Mouse (Mus musculus) left cerebral cortex, postnatal 4 days (tissue): Measurements from ENCODE around the gene 1700030J22Rik. TPM values are rescaled to one million over a fixed set of nuclear protein-coding genes. Genes with fewer than 3 reads are reported as not detected.

Experiments
- DNase-seq: peaks from one replicate; pipeline ENCODE4 v3.0.0-alpha.2; 2022
- intact Hi-C: fragments of 180-260 bp; cut with DNase I; formaldehyde crosslinking; loops from one replicate; pipeline ENCODE4 v1.15.1; 2025
- total RNA-seq, 2 experiments: library from RNA; stranded (reverse); gene quantifications; 2 replicates each; pipeline ENCODE4 v1.2.3; 2021

Gene 1700030J22Rik
- total RNA-seq, 2 experiments from 2014 or later = 11.9 to 13.3 TPM

DNA sequence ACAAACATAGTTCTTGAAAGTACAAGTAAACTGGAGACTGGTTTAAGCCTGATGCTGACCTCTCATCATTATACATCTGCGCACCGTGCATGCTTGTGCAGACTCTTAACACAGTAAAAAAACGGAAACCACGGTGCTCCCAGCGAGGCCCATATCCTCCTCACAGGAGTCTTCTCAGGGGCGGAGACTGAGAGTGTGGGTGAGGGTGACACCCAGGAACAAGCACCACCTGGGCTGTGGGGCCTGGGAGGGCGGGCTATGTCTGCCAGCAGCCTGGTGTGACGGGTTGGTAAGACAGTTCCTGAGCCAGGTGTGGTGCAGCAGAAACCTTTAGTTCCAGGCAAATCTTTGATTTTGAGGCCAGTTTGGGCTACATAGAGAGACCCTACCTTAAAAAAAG lies 26.3 kb downstream of the 1700030J22Rik start:
- no peak for DNase-seq
- intact Hi-C loops = no loop called here

- DNase-seq = no peak
- intact Hi-C loops = no loop called here
Measured at GRCm38 (mm10) chr8:116951778-116952177, 27.0 kb downstream of the 1700030J22Rik start.

DNA sequence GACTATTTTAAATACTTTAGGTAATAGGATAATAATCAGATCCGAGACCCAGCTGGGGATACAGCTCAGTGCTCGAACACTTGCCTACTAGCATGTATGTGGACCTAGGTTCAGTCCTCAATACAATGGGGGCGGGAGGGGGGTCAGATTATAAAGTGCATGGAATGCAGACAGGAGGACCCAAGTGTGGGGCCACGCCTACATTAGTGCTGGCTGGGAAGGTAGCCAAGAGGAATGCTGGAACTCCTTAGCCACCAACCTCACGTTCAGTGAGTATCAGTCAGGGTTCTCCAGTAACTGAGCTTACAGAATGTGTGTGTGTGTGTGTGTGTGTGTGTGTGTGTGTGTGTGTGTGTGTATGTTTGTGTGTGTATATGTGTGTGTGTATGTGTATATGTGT lies 27.4 kb downstream of the 1700030J22Rik start:
- no peak for DNase-seq
- intact Hi-C loops = no loop called here

DNA sequence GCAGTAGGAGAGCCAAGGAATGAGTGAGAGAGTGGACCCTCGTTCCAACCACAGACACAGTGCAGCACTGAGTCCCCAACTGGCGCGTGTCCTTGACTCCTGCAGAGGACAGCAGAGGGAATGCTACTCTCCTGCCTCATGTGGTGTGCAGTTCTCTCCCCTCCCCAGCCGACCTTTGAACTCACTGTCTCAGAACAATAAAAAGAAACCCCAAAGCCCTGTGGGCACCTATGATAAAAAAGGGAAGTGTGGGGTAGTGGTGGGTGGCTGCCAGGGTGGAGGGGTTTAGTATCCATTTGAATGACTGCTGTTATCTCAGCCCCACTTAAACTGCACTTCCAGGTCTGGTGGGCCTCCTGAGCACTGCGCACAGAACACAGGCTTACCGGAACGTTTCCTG lies 31.2 kb downstream of the 1700030J22Rik start:
- intact Hi-C loops = no loop called here
- no peak for DNase-seq

DNA sequence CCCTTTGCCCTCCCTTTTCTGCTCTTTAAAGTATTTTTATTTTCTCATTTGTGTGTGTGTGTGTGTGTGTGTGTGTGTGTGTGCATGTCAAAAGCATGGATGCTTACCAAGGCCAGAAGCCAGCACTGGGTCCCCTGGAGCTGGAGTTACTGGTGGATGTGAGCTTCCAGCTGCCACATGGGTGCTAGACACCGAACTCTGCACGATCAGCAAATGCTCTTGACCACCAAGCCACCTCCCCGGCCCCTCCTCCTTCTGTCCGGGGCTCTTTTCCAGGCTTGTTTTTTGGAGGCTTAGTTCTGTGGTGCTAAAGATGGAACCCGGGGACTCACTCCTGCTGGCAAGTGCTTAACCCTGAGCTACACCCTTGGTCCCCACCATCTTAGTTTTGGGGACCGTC lies 31.9 kb downstream of the 1700030J22Rik start:
- intact Hi-C loops = no loop called here
- DNase-seq = no peak

DNA sequence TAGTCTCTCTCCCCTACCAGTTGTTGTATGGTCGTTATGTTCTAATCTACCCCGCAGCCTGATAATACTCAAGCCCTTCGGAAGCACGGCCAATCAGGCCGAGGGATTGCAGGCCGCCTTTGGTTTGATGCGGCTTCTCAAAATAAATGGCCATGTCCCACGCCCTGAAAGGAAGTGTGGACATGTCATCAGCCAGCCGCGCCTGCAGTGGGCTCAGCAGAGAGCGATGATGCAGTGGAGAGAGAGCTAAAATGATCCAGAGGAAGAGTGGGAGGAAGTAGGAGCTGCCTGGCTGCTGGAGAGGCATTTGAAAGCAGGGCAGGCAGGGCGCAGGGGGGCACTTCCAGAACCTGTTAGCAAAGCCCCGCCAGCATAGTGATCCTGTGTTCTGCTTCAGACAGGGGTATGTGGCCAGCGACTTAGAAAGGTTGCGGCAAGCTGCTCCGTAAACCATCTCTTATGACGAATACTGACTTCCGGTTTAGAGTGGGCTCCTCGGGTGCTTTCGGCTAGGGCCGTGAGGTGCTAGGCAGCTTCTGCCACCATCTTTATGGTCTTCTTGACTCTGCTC lies 32.4 kb downstream of the 1700030J22Rik start:
- DNase-seq = no peak
- intact Hi-C loops = no loop called here

DNA sequence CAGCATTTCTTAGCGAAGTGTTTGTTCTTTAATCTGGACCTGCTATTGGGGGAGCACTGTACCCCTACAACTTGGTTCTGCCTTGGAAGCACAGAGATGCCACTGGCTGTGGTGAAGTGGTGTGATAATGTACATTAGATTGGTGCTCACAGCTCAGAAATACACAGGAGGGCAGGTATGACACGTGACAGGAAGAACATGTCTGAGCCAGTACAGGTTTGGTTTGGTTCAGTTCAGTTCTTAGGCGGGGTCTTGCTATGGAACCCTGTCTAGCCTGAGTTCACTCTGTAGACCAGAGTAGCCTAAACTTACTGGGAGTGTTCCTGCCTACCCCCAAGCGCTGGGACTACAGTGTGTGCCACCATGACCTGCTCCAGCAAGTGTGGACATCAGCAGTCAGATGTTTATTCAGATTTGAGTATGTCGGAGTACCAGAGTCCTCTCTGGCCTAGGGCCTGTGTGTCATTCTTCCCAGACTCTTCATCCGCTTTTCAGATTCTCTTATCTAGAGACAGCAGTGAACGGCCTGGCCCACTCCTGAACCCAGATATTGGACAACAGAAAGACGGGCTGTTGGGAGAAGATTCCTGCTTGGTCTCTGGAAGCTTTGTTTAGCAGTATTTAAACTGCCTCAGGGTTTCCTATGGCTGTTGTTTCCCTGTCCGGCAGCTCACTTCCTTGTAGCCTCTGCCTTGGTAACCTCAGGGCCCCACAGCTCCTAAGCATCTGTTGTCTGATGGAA lies 33.4 kb downstream of the 1700030J22Rik start:
- DNase-seq = no peak
- intact Hi-C loops = no loop called here

GRCm38 (mm10) chr8:116944385-116944696 lies 34.4 kb downstream of the 1700030J22Rik start:
- DNase-seq = no peak
- intact Hi-C loops = no loop called here

- peak; percentile 20 for DNase-seq
- intact Hi-C loops = no loop called here
Measured at GRCm38 (mm10) chr8:116943555-116944384, 35.0 kb downstream of the 1700030J22Rik start.

- intact Hi-C loops = no loop called here
- peak; percentile 92 for DNase-seq
Measured at GRCm38 (mm10) chr8:116943161-116943554, 35.6 kb downstream of the 1700030J22Rik start, which contains the start of gene Atmin. Gene Atmin, plus strand, starts transcription at chr8:116943393.

- DNase-seq = no peak
- intact Hi-C loops = no loop called here
Measured at GRCm38 (mm10) chr8:116942284-116943058, 36.3 kb downstream of the 1700030J22Rik start.

GRCm38 (mm10) chr8:116935506-116935905 lies 43.3 kb downstream of the 1700030J22Rik start:
- intact Hi-C loops = no loop called here
- no peak for DNase-seq

DNA sequence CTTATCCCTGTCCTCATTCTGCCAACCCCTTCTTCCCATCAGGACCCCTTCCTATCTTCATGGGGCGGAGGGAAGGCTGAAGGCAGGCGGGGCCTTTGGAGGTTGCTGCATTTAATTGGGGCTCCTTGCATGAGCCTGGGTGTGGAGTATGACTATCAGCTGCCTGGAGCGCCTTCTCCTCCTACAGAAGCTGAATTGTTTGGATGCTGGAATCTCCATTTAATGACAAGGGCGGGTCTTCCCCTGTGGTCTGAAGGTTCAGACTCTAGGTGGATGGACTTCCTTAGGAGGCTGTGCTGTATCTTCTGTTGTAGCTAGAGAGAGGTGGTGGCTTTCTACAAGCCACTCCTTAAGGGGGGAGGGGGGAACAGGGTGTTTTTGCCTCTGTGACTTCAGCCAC lies 43.8 kb downstream of the 1700030J22Rik start:
- intact Hi-C loops = no loop called here
- no peak for DNase-seq

- DNase-seq = no peak
- intact Hi-C loops = no loop called here
Measured at GRCm38 (mm10) chr8:116928588-116928987, 50.2 kb downstream of the 1700030J22Rik start.

- intact Hi-C loops = no loop called here
- DNase-seq = peak; percentile 41
Measured at GRCm38 (mm10) chr8:116927880-116928279, 50.9 kb downstream of the 1700030J22Rik start.

DNA sequence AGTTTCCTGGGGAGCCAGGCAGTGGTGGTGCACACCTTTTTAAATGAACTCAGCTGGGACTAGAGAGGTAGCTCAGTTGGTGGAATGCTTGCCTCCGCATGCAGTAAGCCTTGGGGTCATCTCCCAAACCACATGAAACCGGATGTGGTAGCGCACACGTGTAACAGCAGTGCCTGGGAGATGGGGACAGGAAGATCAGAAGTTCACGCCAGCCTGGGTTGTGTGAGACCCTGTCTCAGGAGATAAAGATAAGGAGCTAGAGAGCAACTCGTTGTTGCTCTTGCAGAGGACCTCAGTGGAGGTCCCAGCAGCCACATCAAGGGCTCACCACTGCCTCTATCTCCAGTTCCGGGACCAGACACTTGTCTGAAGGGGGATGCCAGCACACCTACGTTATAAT lies 55.2 kb downstream of the 1700030J22Rik start:
- no peak for DNase-seq
- intact Hi-C loops = no loop called here

- intact Hi-C loops = no loop called here
- no peak for DNase-seq
Measured at GRCm38 (mm10) chr8:116922060-116922757, 56.5 kb downstream of the 1700030J22Rik start.

DNA sequence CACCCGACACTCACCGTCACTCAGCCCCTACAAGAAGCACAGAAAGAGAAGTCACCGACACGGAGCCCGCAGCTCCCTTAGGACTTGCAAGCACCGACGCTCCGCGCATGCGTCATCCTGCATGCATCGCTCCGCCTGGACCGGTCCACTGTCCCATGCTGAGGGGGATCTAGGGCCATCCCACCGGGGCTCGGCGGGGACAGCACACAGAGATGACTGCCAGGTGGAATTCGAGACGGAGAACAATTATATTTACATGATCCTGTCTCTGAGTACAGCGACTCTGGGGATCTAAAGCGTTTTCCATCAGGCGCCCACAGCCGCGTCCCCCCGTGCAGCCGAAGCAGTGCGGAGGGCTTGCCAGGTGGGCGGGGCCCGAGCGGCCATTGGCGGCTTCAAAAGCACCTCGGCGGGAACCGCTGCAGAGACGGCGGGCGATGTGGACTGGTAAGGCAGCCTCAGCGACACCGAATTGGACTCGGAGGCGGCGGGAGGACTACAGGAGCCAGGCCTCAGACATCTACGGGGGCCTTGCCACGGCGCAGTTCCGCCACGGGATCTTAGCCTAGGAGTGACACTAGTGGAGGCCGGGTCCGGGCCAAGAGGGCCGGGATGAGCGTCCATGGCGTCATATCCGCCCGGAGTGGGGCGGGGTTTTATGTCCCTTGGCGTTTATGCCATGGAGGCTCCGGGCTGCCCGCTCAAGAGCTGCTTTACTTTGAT lies 57.3 kb downstream of the 1700030J22Rik start, which contains the start of the genes Cmc2 and Cenpn:
TSS of gene Cmc2 (minus strand) at position 119 of the 723 bp plus-strand sequence.
TSS of gene Cenpn (plus strand) at position 394 of the 723 bp plus-strand sequence.
- DNase-seq = peak; percentile 96
- intact Hi-C loops = no loop called here

DNA sequence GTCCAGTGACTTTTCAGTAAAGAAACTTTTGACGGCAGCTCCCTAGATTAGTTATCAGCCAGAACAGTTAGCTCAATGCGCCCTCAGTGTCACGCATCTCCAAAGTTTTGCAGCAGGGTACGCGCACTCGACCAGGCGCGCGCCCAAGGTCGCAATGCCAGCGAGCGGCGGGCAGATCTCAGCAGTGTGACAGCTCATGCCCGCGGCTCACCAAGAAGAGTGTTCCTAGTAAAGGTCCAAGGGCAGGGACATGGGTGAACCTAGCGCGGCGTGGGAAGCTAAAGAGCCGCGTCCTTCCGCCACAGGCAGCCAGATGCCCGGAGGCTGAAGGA lies 57.8 kb downstream of the 1700030J22Rik start:
- no peak for DNase-seq
- intact Hi-C loops = no loop called here
